Mouse (Mus musculus) kidney, embryonic 15.5 days (tissue): ENCODE data around the gene Gm21852. TPM values are rescaled to one million over a fixed set of nuclear protein-coding genes. Genes with fewer than 3 reads are reported as not detected.
"Not testable (repeated sequence)": the region's sequence is repeated elsewhere in the genome, so short reads cannot be mapped to it uniquely, and the experiment has no call there.

Experiments
- ATAC-seq: fragments of 200-750 bp; cut with Nextera tagmentation; replicated peaks from 2 replicates; pipeline ENCODE4 v1.8.0; 2017; ENCODE audit warnings: moderate TSS enrichment; ENCODE audit not compliant: low FRiP score
- H3K27ac ChIP-seq: fragments of 300-500 bp; sonication (generic); 2 replicates; pipeline ENCODE4 v1.5.1; 2015; ENCODE audit warnings: mild to moderate bottlenecking, inconsistent platforms
- H3K27me3 ChIP-seq: fragments of 300-500 bp; sonication (generic); 2 replicates; pipeline ENCODE4 v1.6.1; 2015; ENCODE audit warnings: inconsistent platforms
- H3K36me3 ChIP-seq: fragments of 300-500 bp; sonication (generic); 2 replicates; pipeline ENCODE4 v1.6.1; 2015; ENCODE audit warnings: inconsistent platforms
- H3K4me1 ChIP-seq: fragments of 300-500 bp; sonication (generic); 2 replicates; pipeline ENCODE4 v1.6.1; 2015; ENCODE audit warnings: inconsistent platforms
- H3K4me2 ChIP-seq: fragments of 300-500 bp; sonication (generic); 2 replicates; pipeline ENCODE4 v1.6.1; 2015; ENCODE audit warnings: moderate library complexity, mild to moderate bottlenecking, inconsistent platforms
- H3K4me3 ChIP-seq: fragments of 300-500 bp; sonication (generic); replicated peaks from 2 replicates; pipeline ENCODE4 v1.5.1; 2015; ENCODE audit warnings: mild to moderate bottlenecking, inconsistent platforms
- H3K9ac ChIP-seq: fragments of 300-500 bp; sonication (generic); 2 replicates; pipeline ENCODE4 v1.6.1; 2015; ENCODE audit warnings: mild to moderate bottlenecking, inconsistent platforms
- H3K9me3 ChIP-seq: fragments of 300-500 bp; sonication (generic); replicated peaks from 2 replicates; pipeline ENCODE4 v1.6.1; 2016; ENCODE audit warnings: inconsistent platforms
- WGBS: fragments of 180-500 bp; shearing (Covaris S2); methylation state at CpG from one replicate; pipeline ENCODE4 v1.1.7; 2015; ENCODE audit warnings: mixed read lengths; 5-methylcytosine and 5-hydroxymethylcytosine counted together
- microRNA-seq: library from miRNA; unstranded; fragments of <30 nt; microRNA quantifications from one replicate; pipeline ENCODE4, GENCODE M21; 2016
- polyA plus RNA-seq: library from polyadenylated mRNA; unstranded; fragments of >200 nt; fragmentation: Nextera tagmentation; extraction: Ambion mirVana; gene quantifications from 2 replicates; pipeline ENCODE4 v1.2.1, GENCODE M21; 2015

Gene Gm21852
- not detected in 2 replicates for polyA plus RNA-seq

- H3K27ac ChIP-seq, H3K27me3 ChIP-seq, H3K4me2 ChIP-seq, H3K4me1 ChIP-seq, H3K4me3 ChIP-seq, H3K9me3 ChIP-seq, H3K9ac ChIP-seq, ATAC-seq, H3K36me3 ChIP-seq: not testable (repeated sequence)
- no CpG with 5 or more reads among the region's 3 CpGs for WGBS
These were observed at the start of gene Gm21852 for GRCm38 (mm10) chrY:40651896-40652295. Gene Gm21852, minus strand, starts transcription at chrY:40651996.

Small RNA genes within 50 kb of the gene (microRNA-seq; reads per million reads assigned to microRNA genes)
- not detected for gene Gm27466
- not detected for gene Gm28018

Other genes with a start within 250 kb of the Gm21852 start
- gene Gm21797, start 123.8 kb upstream of the Gm21852 start, polyA plus RNA-seq: not detected in 2 replicates
- not detected in 2 replicates for gene Gm20795, start 152.9 kb upstream of the Gm21852 start, polyA plus RNA-seq